ENCODE assay signal across 13 mouse cellular contexts in the genomic region with DNA sequence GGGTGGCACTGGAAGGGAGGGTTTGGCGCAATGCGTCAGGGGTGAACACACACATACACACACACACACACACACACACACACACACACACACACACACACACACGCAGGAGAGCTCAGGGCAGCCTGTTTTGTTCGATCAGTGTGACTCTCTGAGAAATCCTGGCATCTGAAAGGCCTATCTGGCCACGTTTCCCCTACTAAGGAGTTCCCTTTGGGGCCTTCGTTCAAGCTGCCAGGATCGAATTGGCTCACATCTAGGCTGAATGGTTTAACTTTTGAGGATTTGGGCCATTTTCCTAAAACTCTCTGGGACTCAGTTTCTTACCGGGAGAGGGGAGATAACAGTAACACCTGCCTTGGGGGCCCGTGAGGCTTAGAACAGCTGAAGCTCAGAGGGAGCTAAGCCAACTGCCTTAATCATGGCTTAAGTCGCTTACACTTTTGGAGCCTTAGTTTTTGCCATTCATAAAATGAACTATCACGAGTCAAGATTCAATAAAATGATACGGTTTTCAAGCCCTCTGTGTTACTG.
DNase-seq lines count a peak whose midpoint lies in the region.
"Had no signal": no experiment of that assay in that cellular context is flagged by ENCODE, and none has a peak within 500 bp of the region (broad histone marks: within the 10 kb centered on the region; RNA-seq: fewer than 3 reads in every experiment).

No protein-coding gene starts in this region.

- intact Hi-C loops in heart, postnatal 36 days (cut with DNase I): loop anchor here (5.0 kb wide), 1 partner anchor 403 kb away; no protein-coding TSS in a partner anchor

- peak; percentile 43 to 51 for DNase-seq in cerebellum, adult 18-20 months
- DNase-seq in cerebellum, adult 8-10 months: no peak
- peak; percentile 42 to 54 for DNase-seq in heart, adult 18-20 months
- no peak for DNase-seq in heart, postnatal 36 days
- DNase-seq in NIH3T3 (ENCODE audit: low read depth): peak; percentile 17
- DNase-seq in cerebellum, postnatal 25 days: peak; percentile 48 to 49
- no peak for DNase-seq in spleen, postnatal 14 days (ENCODE audit: low spot score in 2 of 2)
- DNase-seq: B cell, adult 2 months; kidney, adult 2 months; kidney, postnatal 25 days; liver, embryonic 13.5 days; spleen, adult 18-20 months; thymus, postnatal 25 days had no signal

Comparison
In these comparisons a context has a peak if more than half of its experiments do, and no peak if none do; other contexts are left out.
1. DNase-seq: peak in cerebellum, adult 18-20 months (2 of 2), heart, adult 18-20 months (2 of 2), NIH3T3 (single experiment) and cerebellum, postnatal 25 days (2 of 2); none in cerebellum, adult 8-10 months (single experiment), heart, postnatal 36 days (0 of 2) and spleen, postnatal 14 days (0 of 2).